Mouse (Mus musculus): Measurements from ENCODE around the gene Inip. TPM values are rescaled to one million over a fixed set of nuclear protein-coding genes. Genes with fewer than 3 reads are reported as not detected.

Inip gene
- polyA plus RNA-seq, 1 experiment from 2014 or later, result 114 TPM

DNA sequence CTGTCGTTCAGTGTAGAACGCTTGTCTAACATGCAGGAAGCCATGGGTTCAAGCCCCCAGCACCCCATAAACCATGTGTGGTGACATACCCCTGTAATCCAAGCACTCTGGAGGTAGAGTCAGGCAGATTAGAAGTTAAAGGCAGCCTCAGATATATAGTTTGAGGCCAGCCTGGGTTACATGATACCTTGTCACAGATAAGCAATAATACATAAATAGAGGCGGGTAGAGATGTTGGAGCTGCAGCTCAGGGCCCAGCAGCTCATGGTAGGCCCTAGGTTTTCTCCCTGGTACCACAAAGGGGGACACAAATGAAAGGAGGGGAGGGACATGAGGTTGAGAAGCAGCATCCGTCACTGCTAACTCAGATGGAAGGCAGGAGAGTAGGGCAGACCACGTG is 16.4 kb upstream of the Inip start:
- peak overlapping the region; percentile 13; the same call in 1 of the 2 replicates for H3K27ac ChIP-seq (ENCODE audit: low read depth, low read length)
- no peaks in the 10 kb centered on the region for H3K36me3 ChIP-seq (ENCODE audit: control insufficient read depth, insufficient read depth, low read length)
- H3K9ac ChIP-seq (ENCODE audit: low read length), result no peak overlapping the region
- WGBS, result 77% methylated on average over 5 of the region's 5 CpGs
- DNase-seq (ENCODE audit: low spot score) (no peak), ATAC-seq (replicated peaks; ENCODE audit: low FRiP score) (no peak)
- no peak overlapping the region for H3K4me2 ChIP-seq (ENCODE audit: low read depth, low read length, severe bottlenecking)
- H3K9me3 ChIP-seq (ENCODE audit: control insufficient read depth, low read length), result no peaks in the 10 kb centered on the region
- H3K4me3 ChIP-seq (ENCODE audit: low read depth, low read length), result no peak overlapping the region
- no peaks in the 10 kb centered on the region for H3K27me3 ChIP-seq (ENCODE audit: control insufficient read depth, insufficient read depth, low read length)
- H3K4me1 ChIP-seq (replicated peaks; ENCODE audit: control insufficient read depth, insufficient read depth, low read length), result peaks cover 9% of the 10 kb centered on the region; the same call in 1 of the 2 replicates

DNA sequence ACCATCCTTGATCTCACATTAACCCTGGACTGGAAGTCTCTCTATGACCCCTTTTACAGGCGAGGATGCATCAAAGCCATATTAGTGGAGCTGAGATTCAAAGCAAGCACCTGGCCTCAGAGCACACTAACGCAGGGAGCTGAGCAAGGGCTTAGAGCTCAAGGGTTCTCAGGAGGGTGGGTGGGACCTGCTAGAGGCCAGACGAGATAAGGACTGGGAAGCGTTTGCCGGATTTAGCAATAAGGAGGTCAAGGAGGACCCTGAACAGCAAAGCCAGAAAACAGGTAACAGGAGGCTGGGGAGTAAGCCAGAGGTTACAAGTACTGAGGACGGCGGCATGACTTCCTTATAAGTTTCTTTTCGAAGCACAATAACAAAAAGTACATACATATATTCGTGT is 15.1 kb upstream of the Inip start:
- Histone ChIP-seq H3K36me3 (ENCODE audit: control insufficient read depth, insufficient read depth, low read length) (no peaks in the 10 kb centered on the region), H3K4me2 (ENCODE audit: low read depth, low read length, severe bottlenecking) (no peak overlapping the region), H3K9ac (ENCODE audit: low read length) (no peak overlapping the region), H3K27me3 (ENCODE audit: control insufficient read depth, insufficient read depth, low read length) (no peaks in the 10 kb centered on the region), H3K27ac (ENCODE audit: low read depth, low read length) (no peak overlapping the region), H3K9me3 (ENCODE audit: control insufficient read depth, low read length) (no peaks in the 10 kb centered on the region), H3K4me1 (replicated peaks; ENCODE audit: control insufficient read depth, insufficient read depth, low read length) (peaks cover 9% of the 10 kb centered on the region; the same call in 1 of the 2 replicates), H3K4me3 (ENCODE audit: low read depth, low read length) (no peak overlapping the region)
- DNase-seq (ENCODE audit: low spot score) (no peak), ATAC-seq (replicated peaks; ENCODE audit: low FRiP score) (no peak)
- WGBS, result 75% methylated on average over 9 of the region's 9 CpGs

DNA sequence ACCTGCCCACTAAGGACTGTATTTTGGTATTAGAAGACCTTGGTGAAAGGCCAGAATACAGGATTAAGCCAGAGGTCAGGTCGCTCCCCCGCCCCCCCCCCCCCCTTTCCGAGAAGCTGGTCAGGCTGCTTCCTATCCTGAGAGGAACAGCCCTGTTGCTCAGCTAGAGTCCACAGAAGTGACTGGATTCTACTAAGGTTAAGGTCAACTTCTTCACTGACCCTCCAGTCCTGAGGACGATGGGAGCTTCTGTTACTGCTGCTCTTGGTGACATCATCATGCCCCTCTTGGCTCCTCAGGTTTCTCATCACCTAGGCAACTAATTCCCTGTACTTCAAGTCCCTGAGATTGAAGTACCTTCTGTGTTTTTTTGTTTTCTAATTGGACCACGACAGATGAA is 14.6 kb upstream of the Inip start:
- WGBS, result 41% methylated on average over 5 of the region's 5 CpGs
- Histone ChIP-seq H3K27me3 (ENCODE audit: control insufficient read depth, insufficient read depth, low read length) (no peaks in the 10 kb centered on the region), H3K4me2 (ENCODE audit: low read depth, low read length, severe bottlenecking) (no peak overlapping the region), H3K4me3 (ENCODE audit: low read depth, low read length) (no peak overlapping the region), H3K27ac (ENCODE audit: low read depth, low read length) (no peak overlapping the region), H3K4me1 (replicated peaks; ENCODE audit: control insufficient read depth, insufficient read depth, low read length) (peaks cover 9% of the 10 kb centered on the region; the same call in 1 of the 2 replicates), H3K9ac (ENCODE audit: low read length) (no peak overlapping the region), H3K9me3 (ENCODE audit: control insufficient read depth, low read length) (no peaks in the 10 kb centered on the region), H3K36me3 (ENCODE audit: control insufficient read depth, insufficient read depth, low read length) (no peaks in the 10 kb centered on the region)
- no peak for DNase-seq (ENCODE audit: low spot score)
- ATAC-seq (replicated peaks; ENCODE audit: low FRiP score), result no peak

DNA sequence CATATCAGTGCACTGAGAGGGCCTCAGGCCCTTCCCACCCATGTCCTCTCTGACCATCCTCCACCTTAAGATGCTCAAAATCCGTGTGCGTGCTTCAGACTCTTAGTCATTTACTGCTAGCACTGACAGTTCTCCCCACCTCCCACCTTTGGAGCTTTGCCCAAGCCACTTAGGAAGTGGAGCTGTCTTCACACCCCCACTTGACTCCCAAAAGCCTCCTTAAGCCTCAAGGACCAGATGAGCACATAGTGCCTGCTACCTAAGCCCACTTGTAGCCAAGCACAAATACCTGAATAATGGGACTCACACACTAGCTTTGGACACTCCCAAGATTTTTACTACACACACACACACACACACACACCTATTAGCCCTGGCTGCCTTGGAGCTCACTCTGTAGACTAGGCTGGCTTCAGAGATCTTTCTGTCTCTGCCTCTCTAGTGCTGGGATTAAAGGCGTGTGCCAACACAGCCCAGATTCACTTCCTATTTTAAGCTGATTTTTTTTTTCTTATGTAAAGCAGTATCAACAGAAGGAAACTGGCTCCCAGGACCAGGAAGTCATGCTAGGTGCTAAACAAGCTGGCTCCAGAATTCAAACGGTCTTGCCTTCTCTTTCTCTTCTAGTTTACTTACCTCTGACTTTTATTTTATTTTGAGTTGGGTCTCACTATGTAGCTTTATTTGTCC is 13.9 kb upstream of the Inip start:
- DNase-seq (ENCODE audit: low spot score), result no peak
- Histone ChIP-seq H3K9ac (ENCODE audit: low read length) (no peak overlapping the region), H3K4me3 (ENCODE audit: low read depth, low read length) (no peak overlapping the region), H3K27ac (ENCODE audit: low read depth, low read length) (no peak overlapping the region), H3K4me2 (ENCODE audit: low read depth, low read length, severe bottlenecking) (no peak overlapping the region), H3K9me3 (ENCODE audit: control insufficient read depth, low read length) (no peaks in the 10 kb centered on the region), H3K36me3 (ENCODE audit: control insufficient read depth, insufficient read depth, low read length) (no peaks in the 10 kb centered on the region), H3K4me1 (replicated peaks; ENCODE audit: control insufficient read depth, insufficient read depth, low read length) (peaks cover 9% of the 10 kb centered on the region; the same call in 1 of the 2 replicates), H3K27me3 (ENCODE audit: control insufficient read depth, insufficient read depth, low read length) (no peaks in the 10 kb centered on the region)
- no peak for ATAC-seq (replicated peaks; ENCODE audit: low FRiP score)
- 90% methylated on average over 4 of the region's 4 CpGs for WGBS

DNA sequence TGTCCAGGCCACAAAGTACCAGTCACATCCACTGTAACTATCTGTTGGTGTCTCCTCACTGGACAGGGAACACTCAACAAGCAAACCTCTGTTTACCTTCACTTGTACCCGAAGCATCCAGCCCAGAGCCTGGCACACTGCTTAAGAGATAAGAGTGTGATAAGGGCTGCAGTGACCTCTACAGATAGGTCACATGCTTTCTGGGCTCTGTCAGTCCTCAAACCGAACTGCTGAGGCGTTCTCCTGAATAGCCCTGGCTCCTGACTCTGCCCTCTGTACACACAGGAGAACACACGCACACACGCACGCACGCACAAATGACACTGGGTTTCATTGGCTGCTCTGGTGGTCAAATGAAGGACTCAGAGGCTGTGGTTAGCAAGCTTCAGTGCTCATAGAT is 12.7 kb upstream of the Inip start:
- Histone ChIP-seq H3K9ac (ENCODE audit: low read length) (no peak overlapping the region), H3K36me3 (ENCODE audit: control insufficient read depth, insufficient read depth, low read length) (no peaks in the 10 kb centered on the region), H3K4me3 (ENCODE audit: low read depth, low read length) (no peak overlapping the region), H3K4me2 (ENCODE audit: low read depth, low read length, severe bottlenecking) (no peak overlapping the region), H3K27ac (ENCODE audit: low read depth, low read length) (no peak overlapping the region), H3K27me3 (ENCODE audit: control insufficient read depth, insufficient read depth, low read length) (no peaks in the 10 kb centered on the region), H3K9me3 (ENCODE audit: control insufficient read depth, low read length) (no peaks in the 10 kb centered on the region), H3K4me1 (replicated peaks; ENCODE audit: control insufficient read depth, insufficient read depth, low read length) (peaks cover 5% of the 10 kb centered on the region; the same call in 1 of the 2 replicates)
- ATAC-seq (replicated peaks; ENCODE audit: low FRiP score) (no peak), DNase-seq (ENCODE audit: low spot score) (no peak)
- 81% methylated on average over 7 of the region's 7 CpGs for WGBS

DNA sequence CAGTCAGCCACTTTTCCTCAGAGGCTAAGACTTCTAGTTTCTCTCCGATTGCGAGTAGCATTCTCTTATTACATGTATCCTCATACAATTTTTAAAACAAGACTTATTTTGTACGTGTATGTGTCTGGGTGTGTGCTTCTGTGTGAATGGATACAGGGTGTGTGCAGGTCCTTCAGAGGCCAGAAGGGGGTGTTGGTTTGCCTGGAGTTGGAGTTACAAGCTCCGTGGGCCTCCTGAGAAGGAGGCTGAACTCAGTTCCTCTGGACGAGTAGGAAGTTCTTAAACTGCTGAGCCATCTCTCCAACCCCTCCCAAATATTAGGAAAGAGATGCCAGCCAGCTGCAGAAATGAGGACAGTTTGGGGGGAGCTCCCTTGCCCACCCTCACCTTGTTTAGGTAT is 7.0 kb upstream of the Inip start:
- DNase-seq (ENCODE audit: low spot score) (no peak), ATAC-seq (replicated peaks; ENCODE audit: low FRiP score) (no peak)
- Histone ChIP-seq H3K9me3 (ENCODE audit: control insufficient read depth, low read length) (no peaks in the 10 kb centered on the region), H3K27me3 (ENCODE audit: control insufficient read depth, insufficient read depth, low read length) (no peaks in the 10 kb centered on the region), H3K27ac (ENCODE audit: low read depth, low read length) (no peak overlapping the region), H3K9ac (ENCODE audit: low read length) (no peak overlapping the region), H3K4me3 (ENCODE audit: low read depth, low read length) (no peak overlapping the region), H3K4me1 (replicated peaks; ENCODE audit: control insufficient read depth, insufficient read depth, low read length) (no peaks in the 10 kb centered on the region; the same call in 1 of the 2 replicates), H3K36me3 (ENCODE audit: control insufficient read depth, insufficient read depth, low read length) (no peaks in the 10 kb centered on the region), H3K4me2 (ENCODE audit: low read depth, low read length, severe bottlenecking) (no peak overlapping the region)
- 84% methylated on average over 5 of the region's 5 CpGs for WGBS

DNA sequence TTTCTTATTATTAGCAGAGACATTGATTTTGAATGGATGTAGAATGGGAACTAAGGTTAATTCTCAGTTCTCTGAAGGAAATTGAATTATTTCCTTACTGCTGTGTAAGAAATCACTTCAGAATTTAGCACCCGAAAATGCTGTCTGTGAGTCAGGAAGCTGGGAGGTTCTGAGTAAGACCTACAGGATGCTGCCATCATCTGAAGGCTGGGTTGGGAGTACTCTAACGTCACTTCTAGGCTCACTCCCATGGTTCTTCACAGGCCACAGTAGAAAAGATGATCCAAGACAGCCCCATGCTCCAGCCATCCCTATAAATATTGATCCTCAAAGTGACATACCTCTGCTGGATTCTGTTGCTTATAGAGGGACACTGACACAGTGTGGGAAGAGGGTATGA is 6.1 kb upstream of the Inip start:
- Histone ChIP-seq H3K27me3 (ENCODE audit: control insufficient read depth, insufficient read depth, low read length) (no peaks in the 10 kb centered on the region), H3K9me3 (ENCODE audit: control insufficient read depth, low read length) (no peaks in the 10 kb centered on the region), H3K4me1 (replicated peaks; ENCODE audit: control insufficient read depth, insufficient read depth, low read length) (no peaks in the 10 kb centered on the region; the same call in 1 of the 2 replicates), H3K9ac (ENCODE audit: low read length) (no peak overlapping the region), H3K27ac (ENCODE audit: low read depth, low read length) (no peak overlapping the region), H3K4me2 (ENCODE audit: low read depth, low read length, severe bottlenecking) (no peak overlapping the region), H3K36me3 (ENCODE audit: control insufficient read depth, insufficient read depth, low read length) (no peaks in the 10 kb centered on the region), H3K4me3 (ENCODE audit: low read depth, low read length) (no peak overlapping the region)
- no peak for DNase-seq (ENCODE audit: low spot score)
- WGBS, result 81% methylated on average over 2 of the region's 2 CpGs
- ATAC-seq (replicated peaks; ENCODE audit: low FRiP score), result no peak

DNA sequence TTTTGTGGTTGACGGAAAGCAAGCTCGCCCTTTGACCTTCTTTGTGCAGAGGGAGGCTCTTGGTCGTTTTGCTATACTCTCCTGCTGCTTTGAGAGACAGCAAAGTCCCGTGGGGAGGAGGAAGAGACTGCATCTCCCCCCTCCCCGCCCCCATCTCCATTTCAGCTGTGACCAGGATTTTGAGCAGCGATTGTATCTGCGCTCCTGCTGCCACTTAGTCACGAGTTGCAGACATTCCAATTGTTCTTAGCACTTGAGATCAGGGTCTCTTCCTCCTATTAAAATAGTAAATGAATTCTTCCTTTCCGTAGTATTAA is 5.4 kb upstream of the Inip start:
- DNase-seq (ENCODE audit: low spot score) (no peak), ATAC-seq (replicated peaks; ENCODE audit: low FRiP score) (no peak)
- no peak overlapping the region for H3K27ac ChIP-seq (ENCODE audit: low read depth, low read length)

More for the DNA sequence above, 5.4 kb upstream of the Inip start:
- H3K9me3 ChIP-seq (ENCODE audit: control insufficient read depth, low read length), result no peaks in the 10 kb centered on the region
- no peaks in the 10 kb centered on the region for H3K36me3 ChIP-seq (ENCODE audit: control insufficient read depth, insufficient read depth, low read length)
- H3K4me1 ChIP-seq (replicated peaks; ENCODE audit: control insufficient read depth, insufficient read depth, low read length), result no peaks in the 10 kb centered on the region; the same call in 1 of the 2 replicates
- peak overlapping the region; percentile 67 for H3K9ac ChIP-seq (ENCODE audit: low read length)
- peak overlapping the region; percentile 97 for H3K4me2 ChIP-seq (ENCODE audit: low read depth, low read length, severe bottlenecking)
- H3K27me3 ChIP-seq (ENCODE audit: control insufficient read depth, insufficient read depth, low read length), result no peaks in the 10 kb centered on the region
- peak overlapping the region; percentile 94 for H3K4me3 ChIP-seq (ENCODE audit: low read depth, low read length)
- WGBS, result 2% methylated on average over 9 of the region's 9 CpGs
